Mouse (Mus musculus) stomach, postnatal 0 days (tissue): Measurements from ENCODE around the gene Sulf2. TPM values are rescaled to one million over a fixed set of nuclear protein-coding genes. Genes with fewer than 3 reads are reported as not detected.
A peak's percentile ranks its signal among the peaks of the same experiment; 100 is the strongest.

Experiments used
- ATAC-seq: fragments of 200-750 bp; cut with Nextera tagmentation; 2 replicates; pipeline ENCODE4 v1.8.0; 2017; ENCODE audit not compliant: low FRiP score, low TSS enrichment
- DNase-seq: peaks from one replicate; pipeline ENCODE4 v3.0.0-alpha.2; 2016; ENCODE audit warnings: low spot score
- H3K27ac ChIP-seq: fragments of 300-500 bp; sonication (generic); replicated peaks from 2 replicates; pipeline ENCODE4 v1.5.1; 2014; ENCODE audit warnings: mild to moderate bottlenecking, control low read depth
- H3K27me3 ChIP-seq: fragments of 300-500 bp; sonication (generic); 2 replicates; pipeline ENCODE4 v1.6.1; 2014; ENCODE audit warnings: low read length; ENCODE audit not compliant: control insufficient read depth, insufficient read depth
- H3K36me3 ChIP-seq: fragments of 300-500 bp; sonication (generic); 2 replicates; pipeline ENCODE4 v1.6.1; 2014; ENCODE audit warnings: low read length, mixed read lengths; ENCODE audit not compliant: control insufficient read depth, insufficient read depth
- H3K4me1 ChIP-seq: fragments of 300-500 bp; sonication (generic); replicated peaks from 2 replicates; pipeline ENCODE4 v1.6.1; 2014; ENCODE audit warnings: antibody characterized with exemption; ENCODE audit not compliant: control insufficient read depth, insufficient read depth
- H3K4me2 ChIP-seq: fragments of 300-500 bp; sonication (generic); replicated peaks from 2 replicates; pipeline ENCODE4 v1.6.1; 2014; ENCODE audit warnings: low read depth, mild to moderate bottlenecking, control low read depth, moderate library complexity
- H3K4me3 ChIP-seq: fragments of 300-500 bp; sonication (generic); 2 replicates; pipeline ENCODE4 v1.5.1; 2014; ENCODE audit warnings: low read depth, low read length, control low read depth
- H3K9ac ChIP-seq: fragments of 300-500 bp; sonication (generic); 2 replicates; pipeline ENCODE4 v1.6.1; 2014; ENCODE audit warnings: mild to moderate bottlenecking, low read length, control low read depth, mixed read lengths
- H3K9me3 ChIP-seq: fragments of 300-500 bp; sonication (generic); 2 replicates; pipeline ENCODE4 v1.6.1; 2016; ENCODE audit warnings: low read length; ENCODE audit not compliant: control insufficient read depth
- CTCF ChIP-seq: IDR thresholded peaks from 2 replicates; pipeline ENCODE4 v1.5.1; 2016; ENCODE audit warnings: antibody characterized with exemption, low read depth, mild to moderate bottlenecking, moderate library complexity
- EP300 ChIP-seq: optimal IDR thresholded peaks from 2 replicates; pipeline ENCODE3; 2016; ENCODE audit warnings: antibody characterized with exemption
- whole genome bisulfite sequencing: fragments of 180-500 bp; shearing (Covaris S2); extraction: QIAGEN DNeasy Blood & Tissue Kit; methylation state at CpG from one replicate; pipeline ENCODE4 v1.1.7; 2014; 5-methylcytosine and 5-hydroxymethylcytosine counted together
- polyA plus RNA-seq: library from polyadenylated mRNA; unstranded; fragments of >200 nt; fragmentation: Nextera tagmentation; extraction: Ambion mirVana; gene quantifications from 2 replicates; pipeline ENCODE4 v1.2.1, GENCODE M21; 2015

The Sulf2 gene
- polyA plus RNA-seq, 1 experiment from 2014 or later: 49.1 TPM

GRCm38 (mm10) chr2:166107911-166108310 lies 47.6 kb downstream of the Sulf2 start:
- Histone ChIP-seq H3K9ac (no peak overlapping the region), H3K27me3 (no peaks in the 10 kb centered on the region), H3K4me1 (no peaks in the 10 kb centered on the region), H3K4me2 (no peak overlapping the region), H3K27ac (no peak overlapping the region), H3K4me3 (no peak overlapping the region), H3K36me3 (no peaks in the 10 kb centered on the region), H3K9me3 (no peaks in the 10 kb centered on the region)
- ATAC-seq (no peak), DNase-seq (no peak)
- TF ChIP-seq CTCF (no peak), EP300 (no peak)
- WGBS: 80% methylated on average over 5 of the region's 5 CpGs

- H3K9ac ChIP-seq: no peak overlapping the region
- no peak for DNase-seq
- no peaks in the 10 kb centered on the region for H3K27me3 ChIP-seq
- H3K4me3 ChIP-seq: no peak overlapping the region
- no peak overlapping the region for H3K27ac ChIP-seq
- TF ChIP-seq CTCF (no peak), EP300 (no peak)
- 82% methylated on average over 2 of the region's 2 CpGs for WGBS
- ATAC-seq: no peak
- H3K4me1 ChIP-seq: no peaks in the 10 kb centered on the region
- no peak overlapping the region for H3K4me2 ChIP-seq
- H3K36me3 ChIP-seq: no peaks in the 10 kb centered on the region
- no peaks in the 10 kb centered on the region for H3K9me3 ChIP-seq
Observed at GRCm38 (mm10) chr2:166106631-166107030, 48.8 kb downstream of the Sulf2 start.

- no peak for TF ChIP-seq CTCF
- Histone ChIP-seq H3K36me3 (no peaks in the 10 kb centered on the region), H3K9ac (no peak overlapping the region), H3K27ac (peak overlapping the region; percentile 40; the same call in 1 of the 2 replicates), H3K9me3 (no peaks in the 10 kb centered on the region), H3K4me3 (no peak overlapping the region), H3K27me3 (no peaks in the 10 kb centered on the region), H3K4me2 (no peak overlapping the region), H3K4me1 (no peaks in the 10 kb centered on the region)
- ATAC-seq: no peak
- WGBS: 63% methylated on average over 9 of the region's 9 CpGs
- no peak for DNase-seq
Observed at GRCm38 (mm10) chr2:166105911-166106310, 49.6 kb downstream of the Sulf2 start.

- Histone ChIP-seq H3K4me1 (no peaks in the 10 kb centered on the region), H3K9me3 (no peaks in the 10 kb centered on the region), H3K27me3 (no peaks in the 10 kb centered on the region), H3K9ac (no peak overlapping the region), H3K4me3 (no peak overlapping the region), H3K36me3 (no peaks in the 10 kb centered on the region), H3K4me2 (no peak overlapping the region), H3K27ac (no peak overlapping the region)
- DNase-seq (no peak), ATAC-seq (no peak)
- no peak for TF ChIP-seq CTCF
- 66% methylated on average over 7 of the region's 7 CpGs for WGBS
Observed at GRCm38 (mm10) chr2:166102893-166103292, 52.6 kb downstream of the Sulf2 start.

- TF ChIP-seq EP300 (no peak), CTCF (no peak)
- ATAC-seq (no peak), DNase-seq (no peak)
- Histone ChIP-seq H3K27ac (no peak overlapping the region), H3K9ac (no peak overlapping the region), H3K4me3 (no peak overlapping the region), H3K4me2 (no peak overlapping the region), H3K9me3 (no peaks in the 10 kb centered on the region), H3K36me3 (no peaks in the 10 kb centered on the region), H3K27me3 (no peaks in the 10 kb centered on the region), H3K4me1 (no peaks in the 10 kb centered on the region)
- WGBS: 84% methylated on average over 21 of the region's 21 CpGs
Observed at GRCm38 (mm10) chr2:166100309-166101262, 54.9 kb downstream of the Sulf2 start.

- no peak for DNase-seq
- Histone ChIP-seq H3K36me3 (peaks cover under 1% of the 10 kb centered on the region; the same call in 1 of the 2 replicates), H3K4me3 (no peak overlapping the region), H3K4me2 (no peak overlapping the region), H3K9ac (no peak overlapping the region), H3K27ac (no peak overlapping the region), H3K9me3 (no peaks in the 10 kb centered on the region), H3K4me1 (no peaks in the 10 kb centered on the region), H3K27me3 (no peaks in the 10 kb centered on the region)
- 73% methylated on average over 15 of the region's 15 CpGs for WGBS
- TF ChIP-seq CTCF (no peak), EP300 (no peak)
- no peak for ATAC-seq
Observed at GRCm38 (mm10) chr2:166098292-166098933, 57.0 kb downstream of the Sulf2 start.
